Mouse (Mus musculus): ENCODE results near the gene Bmp3. TPM values are rescaled to one million over a fixed set of nuclear protein-coding genes. Genes with fewer than 3 reads are reported as not detected.

Bmp3 gene
- polyA plus RNA-seq, 1 experiment from 2014 or later, result 1.8 TPM

Other genes starting within 250 kb of the Bmp3 start
- gene Prkg2, start 182.9 kb downstream of the Bmp3 start, polyA plus RNA-seq (2015; fragmentation: Nextera tagmentation; extraction: Ambion mirVana), result 1.7 and 2.8 TPM in 2 replicates

Data from midbrain, embryonic 16.5 days (tissue).